Mouse (Mus musculus) liver, embryonic 14.5 days (tissue): Measurements from ENCODE around the gene E2f8.

Source experiments
- CTCF ChIP-seq: IDR thresholded peaks from 2 replicates; pipeline ENCODE4 v1.5.1; 2016; ENCODE audit warnings: antibody characterized with exemption, low read depth, control low read depth
- EP300 ChIP-seq: IDR thresholded peaks from 2 replicates; pipeline ENCODE4 v1.6.1; 2016; ENCODE audit warnings: antibody characterized with exemption, low read depth

DNA sequence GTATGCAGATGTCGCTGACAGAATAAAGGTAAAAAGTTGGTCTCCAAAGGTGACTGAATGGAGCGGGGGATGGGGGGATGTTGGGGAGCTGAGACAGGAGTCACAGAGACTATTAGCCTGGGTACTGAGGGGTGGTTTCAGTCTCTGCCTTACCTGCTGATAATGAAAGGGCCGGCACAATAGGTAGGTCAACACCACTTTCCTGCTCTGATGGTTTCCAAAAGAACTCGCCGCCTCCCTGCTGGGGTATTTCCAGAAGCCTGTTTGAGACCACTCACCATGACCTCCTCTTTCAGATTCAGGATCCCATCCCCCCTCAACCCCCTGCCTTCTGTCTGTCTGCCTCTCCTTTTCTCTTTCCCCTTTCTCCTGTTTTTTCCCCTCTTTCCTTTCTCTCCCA, 36.6 kb upstream of the E2f8 start:
- no peak for TF ChIP-seq CTCF
- no peak for TF ChIP-seq EP300
